Mouse (Mus musculus) spleen, postnatal 4 days (tissue): Measurements from ENCODE around the gene Kcnd1.

Experiments used
- DNase-seq, 2 experiments: peaks; one replicate each; pipeline ENCODE4 v3.0.0; 2022; ENCODE audit warnings: low spot score in 2 of 2

The Kcnd1 gene

GRCm38 (mm10) chrX:7854578-7854977 lies 32.5 kb downstream of the Kcnd1 start:
- peak; percentile 36 to 69 for DNase-seq

- no peak for DNase-seq
Observed at GRCm38 (mm10) chrX:7859191-7859753, 37.2 kb downstream of the Kcnd1 start.

- no peak for DNase-seq
Observed at GRCm38 (mm10) chrX:7863181-7863580, 41.1 kb downstream of the Kcnd1 start.

- no peak for DNase-seq
Observed at GRCm38 (mm10) chrX:7864551-7864950, 42.5 kb downstream of the Kcnd1 start.

GRCm38 (mm10) chrX:7865343-7865742 lies 43.3 kb downstream of the Kcnd1 start:
- DNase-seq, result no peak

- DNase-seq, result no peak
Observed at GRCm38 (mm10) chrX:7865786-7866185, 43.7 kb downstream of the Kcnd1 start.

GRCm38 (mm10) chrX:7867141-7867540 lies 45.1 kb downstream of the Kcnd1 start:
- no peak for DNase-seq

- DNase-seq, result no peak
Observed at GRCm38 (mm10) chrX:7868506-7868905, 46.4 kb downstream of the Kcnd1 start.

GRCm38 (mm10) chrX:7869826-7870225 lies 47.7 kb downstream of the Kcnd1 start:
- DNase-seq, result no peak

GRCm38 (mm10) chrX:7878007-7878419 lies 55.9 kb downstream of the Kcnd1 start, which contains the start of gene Pim2:
Gene Pim2, plus strand, starts transcription at chrX:7878262.
- peak; percentile 82 to 90 for DNase-seq

GRCm38 (mm10) chrX:7878495-7878894 lies 56.4 kb downstream of the Kcnd1 start:
- peak in 1 of 2 experiments; percentile 72 for DNase-seq

GRCm38 (mm10) chrX:7879819-7880218 lies 57.7 kb downstream of the Kcnd1 start:
- DNase-seq, result peak; percentile 58 to 78

GRCm38 (mm10) chrX:7883841-7884567 lies 61.9 kb downstream of the Kcnd1 start, which contains the start of gene Slc35a2:
Gene Slc35a2, plus strand, starts transcription at chrX:7884028.
- DNase-seq, result peak; percentile 68 to 81
